Mouse (Mus musculus) stomach, embryonic 14.5 days (tissue): Measurements from ENCODE around the gene Clcn7. TPM values are rescaled to one million over a fixed set of nuclear protein-coding genes. Genes with fewer than 3 reads are reported as not detected.

ENCODE experiments used
- ATAC-seq: fragments of 200-750 bp; cut with Nextera tagmentation; 2 replicates; pipeline ENCODE4 v1.8.0; 2017; ENCODE audit warnings: low read depth, moderate TSS enrichment; ENCODE audit not compliant: insufficient number of reproducible peaks, insufficient read depth, low FRiP score
- H3K27ac ChIP-seq: fragments of 300-500 bp; sonication (generic); 2 replicates; pipeline ENCODE4 v1.5.1; 2014; ENCODE audit warnings: mild to moderate bottlenecking, low read length, moderate library complexity, mixed read lengths
- H3K27me3 ChIP-seq: fragments of 300-500 bp; sonication (generic); 2 replicates; pipeline ENCODE4 v1.6.1; 2014; ENCODE audit warnings: low read length, control low read depth, mixed read lengths; ENCODE audit not compliant: control insufficient read depth, insufficient read depth
- H3K36me3 ChIP-seq: fragments of 300-500 bp; sonication (generic); 2 replicates; pipeline ENCODE4 v1.6.1; 2014; ENCODE audit warnings: mild to moderate bottlenecking, control low read depth, low read length, moderate library complexity, mixed read lengths; ENCODE audit not compliant: control insufficient read depth, insufficient read depth
- H3K4me1 ChIP-seq: fragments of 300-500 bp; sonication (generic); 2 replicates; pipeline ENCODE4 v1.6.1; 2014; ENCODE audit warnings: low read length, control low read depth, mixed read lengths; ENCODE audit not compliant: control insufficient read depth, insufficient read depth
- H3K4me2 ChIP-seq: fragments of 300-500 bp; sonication (generic); replicated peaks from 2 replicates; pipeline ENCODE4 v1.6.1; 2014; ENCODE audit warnings: low read depth, low read length, control low read depth
- H3K4me3 ChIP-seq: fragments of 300-500 bp; sonication (generic); 2 replicates; pipeline ENCODE4 v1.5.1; 2014; ENCODE audit warnings: low read depth, low read length, control low read depth
- H3K9ac ChIP-seq: fragments of 300-500 bp; sonication (generic); replicated peaks from 2 replicates; pipeline ENCODE4 v1.6.1; 2014; ENCODE audit warnings: low read depth, mild to moderate bottlenecking, control low read depth, low read length, moderate library complexity, mixed read lengths
- H3K9me3 ChIP-seq: fragments of 300-500 bp; sonication (generic); 2 replicates; pipeline ENCODE4 v1.6.1; 2016; ENCODE audit warnings: low read depth, low read length, control low read depth; ENCODE audit not compliant: control insufficient read depth
- WGBS: fragments of 180-500 bp; shearing (Covaris S2); extraction: QIAGEN DNeasy Blood & Tissue Kit; methylation state at CpG from one replicate; pipeline ENCODE4 v1.1.7; 2014; 5-methylcytosine and 5-hydroxymethylcytosine counted together
- polyA plus RNA-seq: library from polyadenylated mRNA; unstranded; fragments of >200 nt; fragmentation: Nextera tagmentation; extraction: Ambion mirVana; gene quantifications from 2 replicates; pipeline ENCODE4 v1.2.1, GENCODE M21; 2014

The Clcn7 gene
- polyA plus RNA-seq, 1 experiment from 2014 or later, result 19.7 TPM

GRCm38 (mm10) chr17:25210680-25211466, 77.7 kb downstream of the Clcn7 start:
- H3K27ac ChIP-seq, result no peak overlapping the region

GRCm38 (mm10) chr17:25211705-25212104, 78.5 kb downstream of the Clcn7 start:
- Histone ChIP-seq H3K36me3 (peaks cover 58% of the 10 kb centered on the region), H3K4me2 (no peak overlapping the region), H3K9me3 (no peaks in the 10 kb centered on the region), H3K27ac (no peak overlapping the region), H3K4me3 (no peak overlapping the region), H3K4me1 (no peaks in the 10 kb centered on the region), H3K9ac (no peak overlapping the region), H3K27me3 (no peaks in the 10 kb centered on the region)
- ATAC-seq, result no peak
- 88% methylated on average over 4 of the region's 4 CpGs for WGBS

More at GRCm38 (mm10) chr17:25210680-25211466, 77.7 kb downstream of the Clcn7 start:
- H3K4me3 ChIP-seq, result no peak overlapping the region
- 84% methylated on average over 15 of the region's 15 CpGs for WGBS
- no peaks in the 10 kb centered on the region for H3K9me3 ChIP-seq
- no peaks in the 10 kb centered on the region for H3K4me1 ChIP-seq
- no peak overlapping the region for H3K4me2 ChIP-seq
- H3K27me3 ChIP-seq, result no peaks in the 10 kb centered on the region
- peaks cover 58% of the 10 kb centered on the region for H3K36me3 ChIP-seq
- no peak overlapping the region for H3K9ac ChIP-seq
- no peak for ATAC-seq

Other genes starting within 250 kb of the Clcn7 start
- gene Nubp2, start 247.0 kb upstream of the Clcn7 start, polyA plus RNA-seq, result 48.1 and 49.0 TPM in 2 replicates
- 32.9 and 36.4 TPM in 2 replicates for gene Spsb3, start 246.7 kb upstream of the Clcn7 start, polyA plus RNA-seq
- 18.9 and 27.8 TPM in 2 replicates for gene Eme2, start 238.3 kb upstream of the Clcn7 start, polyA plus RNA-seq
- 84.7 and 85.6 TPM in 2 replicates for gene Mrps34, start 238.3 kb upstream of the Clcn7 start, polyA plus RNA-seq
- gene Nme3, start 236.9 kb upstream of the Clcn7 start, polyA plus RNA-seq, result 72.7 and 76.7 TPM in 2 replicates
- 40.9 and 42.9 TPM in 2 replicates for gene Mapk8ip3, start 196.4 kb upstream of the Clcn7 start, polyA plus RNA-seq
- 139 and 150 TPM in 2 replicates for gene Jpt2, start 172.7 kb upstream of the Clcn7 start, polyA plus RNA-seq
- gene Cramp1l, start 117.6 kb upstream of the Clcn7 start, polyA plus RNA-seq, result 9.7 and 11.7 TPM in 2 replicates
- gene Ift140, start 117.3 kb upstream of the Clcn7 start, polyA plus RNA-seq, result 17.1 and 18.7 TPM in 2 replicates
- 21.6 TPM in 2 replicates for gene Tmem204, start 49.8 kb upstream of the Clcn7 start, polyA plus RNA-seq
- 38.2 and 40.5 TPM in 2 replicates for gene Telo2, start 17.4 kb upstream of the Clcn7 start, polyA plus RNA-seq
- 0.16 and 0.28 TPM in 2 replicates for gene Ptx4, start 12.6 kb upstream of the Clcn7 start, polyA plus RNA-seq
- gene Ccdc154, start 29.1 kb downstream of the Clcn7 start, polyA plus RNA-seq, result 0.41 and 0.43 TPM in 2 replicates
- 3.3 and 4.2 TPM in 2 replicates for gene Gm38655, start 42.1 kb downstream of the Clcn7 start, polyA plus RNA-seq
- gene BC003965, start 51.2 kb downstream of the Clcn7 start, polyA plus RNA-seq, result 31.5 and 32.4 TPM in 2 replicates
- 5.7 and 6.8 TPM in 2 replicates for gene Unkl, start 55.0 kb downstream of the Clcn7 start, polyA plus RNA-seq
- gene Gnptg, start 106.7 kb downstream of the Clcn7 start, polyA plus RNA-seq, result 44.3 and 44.4 TPM in 2 replicates
- 41.1 and 42.4 TPM in 2 replicates for gene Tsr3, start 106.8 kb downstream of the Clcn7 start, polyA plus RNA-seq
- 2.3 and 3.9 TPM in 2 replicates for gene Baiap3, start 123.0 kb downstream of the Clcn7 start, polyA plus RNA-seq
- gene Ube2i, start 141.2 kb downstream of the Clcn7 start, polyA plus RNA-seq, result 592 and 600 TPM in 2 replicates
- gene Prss34, start 165.0 kb downstream of the Clcn7 start, polyA plus RNA-seq, result 0.33 and 0.35 TPM in 2 replicates
- gene Prss28, start 175.3 kb downstream of the Clcn7 start, polyA plus RNA-seq, result not detected in 2 replicates
- gene Prss29, start 185.3 kb downstream of the Clcn7 start, polyA plus RNA-seq, result not detected in 2 replicates
- gene Tpsab1, start 212.2 kb downstream of the Clcn7 start, polyA plus RNA-seq, result not detected in 2 replicates
- 1.3 and 1.4 TPM in 2 replicates for gene Tpsb2, start 232.9 kb downstream of the Clcn7 start, polyA plus RNA-seq
- 0.69 and 0.98 TPM in 2 replicates for gene Tpsg1, start 235.9 kb downstream of the Clcn7 start, polyA plus RNA-seq